Mouse (Mus musculus) stomach, postnatal 0 days (tissue): ENCODE data around the gene Sf3b5.

Source experiments
- CTCF ChIP-seq: IDR thresholded peaks from 2 replicates; pipeline ENCODE4 v1.5.1; 2016; ENCODE audit warnings: antibody characterized with exemption, low read depth, mild to moderate bottlenecking, moderate library complexity
- EP300 ChIP-seq: optimal IDR thresholded peaks from 2 replicates; pipeline ENCODE3; 2016; ENCODE audit warnings: antibody characterized with exemption

DNA sequence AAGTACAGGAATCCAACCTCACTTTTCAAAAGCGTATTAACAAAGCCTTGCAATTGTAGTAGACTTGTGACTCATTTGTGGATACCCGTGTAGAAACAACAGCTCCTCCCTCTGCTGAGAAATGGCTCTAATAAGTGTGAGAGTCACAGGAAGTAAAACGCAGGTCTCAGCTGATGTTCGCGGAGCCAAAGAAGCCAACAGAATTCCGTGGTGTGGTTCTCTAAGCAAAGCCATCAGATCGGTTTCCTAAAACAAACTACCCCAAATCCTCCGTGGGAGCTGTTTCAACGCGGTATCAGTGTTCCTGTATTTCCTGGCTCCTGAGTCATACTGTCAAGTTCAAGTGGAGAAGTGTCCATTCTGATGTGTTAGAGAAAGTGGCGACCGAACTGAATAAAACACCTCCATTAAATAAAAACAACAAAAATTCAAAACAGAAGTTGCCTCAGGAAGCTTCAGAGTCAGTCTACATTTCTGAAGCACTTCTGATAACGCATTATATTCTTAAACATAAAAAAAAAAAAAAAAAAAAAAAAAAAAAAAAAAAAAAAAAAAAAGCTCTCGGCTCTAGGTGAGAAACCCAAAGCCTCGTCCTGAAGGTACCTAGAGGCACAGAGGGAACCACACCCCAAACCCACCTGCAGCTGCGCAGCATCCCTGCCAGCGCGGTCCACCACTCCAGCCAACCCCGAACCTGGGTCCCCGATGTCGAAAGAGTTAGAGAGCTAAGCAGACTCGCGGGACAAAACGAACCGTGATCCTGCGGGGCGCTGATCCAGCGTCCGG is 41.6 kb upstream of the Sf3b5 start:
- TF ChIP-seq EP300 (no peak), CTCF (peak; percentile 20; the same call in 1 of the 2 replicates)
